Mouse (Mus musculus) T-helper 2 cell (primary cell): ENCODE results near the gene Selplg.

ENCODE experiments used
- in situ Hi-C: fragments of 300-600 bp; cut with MboI, MseI; formaldehyde crosslinking; loops from one replicate; pipeline ENCODE4 v1.15.1; 2025; ENCODE audit warnings: high pct_unique_total_duplicates

The Selplg gene

GRCm38 (mm10) chr5:113832490-113832901 lies at the start of gene Selplg:
Selplg (minus strand) TSS chr5:113832644.
- in situ Hi-C loops = no loop called here

- in situ Hi-C loops = no loop called here
Observed at GRCm38 (mm10) chr5:113881136-113881535, 48.7 kb upstream of the Selplg start.

- in situ Hi-C loops = no loop called here
Observed at GRCm38 (mm10) chr5:113878943-113879617, 46.6 kb upstream of the Selplg start.

- in situ Hi-C loops = no loop called here
Observed at GRCm38 (mm10) chr5:113877565-113877964, 45.1 kb upstream of the Selplg start.

GRCm38 (mm10) chr5:113876176-113876575 lies 43.7 kb upstream of the Selplg start:
- in situ Hi-C loops = no loop called here

GRCm38 (mm10) chr5:113875625-113876024 lies 43.2 kb upstream of the Selplg start:
- in situ Hi-C loops = no loop called here

GRCm38 (mm10) chr5:113874063-113875024 lies 41.9 kb upstream of the Selplg start:
- in situ Hi-C loops = no loop called here

GRCm38 (mm10) chr5:113872936-113873912 lies 40.8 kb upstream of the Selplg start:
- in situ Hi-C loops = no loop called here

- in situ Hi-C loops = no loop called here
Observed at GRCm38 (mm10) chr5:113871903-113872548, 39.6 kb upstream of the Selplg start.

GRCm38 (mm10) chr5:113870393-113871040 lies 38.1 kb upstream of the Selplg start:
- in situ Hi-C loops = no loop called here

GRCm38 (mm10) chr5:113869132-113869531 lies 36.7 kb upstream of the Selplg start:
- in situ Hi-C loops = no loop called here

GRCm38 (mm10) chr5:113864992-113865391 lies 32.5 kb upstream of the Selplg start:
- in situ Hi-C loops = loop anchor here (5.0 kb wide), 2 partner anchors 32 to 77 kb away; no protein-coding TSS in a partner anchor

GRCm38 (mm10) chr5:113863994-113864393 lies 31.6 kb upstream of the Selplg start:
- in situ Hi-C loops = loop anchor here (5.0 kb wide), 2 partner anchors 33 to 78 kb away; no protein-coding TSS in a partner anchor

GRCm38 (mm10) chr5:113862418-113862817 lies 30.0 kb upstream of the Selplg start:
- in situ Hi-C loops = loop anchor here (5.0 kb wide), 2 partner anchors 35 to 80 kb away; no protein-coding TSS in a partner anchor

GRCm38 (mm10) chr5:113861294-113861693 lies 28.9 kb upstream of the Selplg start:
- in situ Hi-C loops = loop anchor here (5.0 kb wide), 2 partner anchors 36 to 81 kb away; no protein-coding TSS in a partner anchor

- in situ Hi-C loops = no loop called here
Observed at GRCm38 (mm10) chr5:113858971-113859370, 26.5 kb upstream of the Selplg start.

GRCm38 (mm10) chr5:113858550-113858949 lies 26.1 kb upstream of the Selplg start:
- in situ Hi-C loops = no loop called here

- in situ Hi-C loops = no loop called here
Observed at GRCm38 (mm10) chr5:113857631-113858030, 25.2 kb upstream of the Selplg start.

GRCm38 (mm10) chr5:113856631-113857030 lies 24.2 kb upstream of the Selplg start:
- in situ Hi-C loops = no loop called here

- in situ Hi-C loops = no loop called here
Observed at GRCm38 (mm10) chr5:113855696-113856095, 23.3 kb upstream of the Selplg start.
